Mouse (Mus musculus) thymus, postnatal 4 days (tissue): Measurements from ENCODE around the gene Lyar.

ENCODE experiments used
- DNase-seq: peaks from one replicate; pipeline ENCODE4 v3.0.0; 2021

The Lyar gene

DNA sequence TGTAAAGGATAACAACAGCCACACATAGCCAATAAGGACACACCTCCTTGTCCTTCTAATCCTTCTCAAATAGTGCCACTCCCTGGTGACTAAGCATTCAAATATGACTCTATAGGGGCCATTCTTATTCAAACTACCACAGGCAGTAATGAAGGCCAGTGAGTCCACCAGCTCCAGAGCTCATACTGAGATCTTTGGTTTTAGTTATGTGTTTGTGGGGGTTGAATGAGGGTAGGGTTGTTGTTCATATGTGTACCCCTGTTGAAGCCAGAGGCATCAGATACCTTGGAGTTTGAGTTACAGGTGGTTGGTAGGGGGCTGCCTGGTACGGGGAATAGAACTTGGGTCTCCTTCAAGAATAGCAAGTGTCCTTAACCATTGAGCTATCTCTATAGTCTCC, 36.3 kb downstream of the Lyar start:
- no peak for DNase-seq

DNA sequence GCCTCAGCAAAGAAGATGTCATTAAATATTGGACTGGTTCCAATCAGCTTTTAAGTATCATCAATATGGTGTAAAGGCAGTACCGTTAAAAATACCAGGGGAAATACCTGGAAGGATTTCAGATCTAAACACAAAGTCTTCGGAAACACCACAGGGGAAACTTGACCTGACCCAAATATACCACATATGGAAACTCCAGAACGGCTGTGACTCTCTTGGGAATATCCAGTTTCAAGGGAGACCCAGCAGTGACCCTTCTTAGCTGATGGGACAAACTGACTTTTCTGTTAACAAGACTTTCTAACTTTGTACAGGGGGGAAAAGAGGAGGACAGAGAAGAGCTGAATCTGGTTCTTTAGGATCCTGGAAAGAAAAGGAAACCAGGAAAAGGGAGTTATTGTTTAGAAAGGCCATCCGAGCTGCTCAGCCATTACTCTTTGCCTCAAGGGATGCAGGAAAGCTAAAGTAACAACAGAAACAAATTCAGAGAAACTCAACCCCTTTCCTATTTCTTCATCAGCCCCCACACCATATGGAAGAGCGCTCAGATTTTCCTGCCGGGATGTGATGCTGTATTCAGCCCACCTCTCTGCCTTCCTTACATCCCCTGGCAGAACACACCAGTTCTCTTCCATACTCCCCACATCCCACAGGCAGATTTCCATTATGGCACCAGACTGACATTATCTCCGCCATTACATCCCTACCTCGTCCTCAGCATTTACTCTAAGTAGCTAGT, 37.9 kb downstream of the Lyar start:
- DNase-seq, result no peak

DNA sequence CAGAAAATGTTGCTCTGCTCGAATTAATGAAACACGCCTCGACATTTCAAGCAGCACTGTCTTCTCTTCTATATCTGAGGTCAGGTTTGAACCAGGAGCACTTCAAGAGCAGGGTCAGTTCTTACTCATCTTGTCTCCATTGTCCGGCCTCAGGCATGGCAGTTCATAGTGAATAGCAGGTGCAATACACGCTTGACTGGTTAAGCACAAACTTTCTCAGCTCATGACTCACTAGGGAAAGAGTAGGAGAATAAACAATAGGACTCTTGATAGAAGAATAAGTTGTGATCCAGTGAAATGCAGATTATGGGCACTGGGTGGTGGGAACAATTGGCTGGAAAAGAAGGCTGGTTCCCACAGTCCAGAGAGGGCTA, 38.5 kb downstream of the Lyar start:
- DNase-seq, result no peak

DNA sequence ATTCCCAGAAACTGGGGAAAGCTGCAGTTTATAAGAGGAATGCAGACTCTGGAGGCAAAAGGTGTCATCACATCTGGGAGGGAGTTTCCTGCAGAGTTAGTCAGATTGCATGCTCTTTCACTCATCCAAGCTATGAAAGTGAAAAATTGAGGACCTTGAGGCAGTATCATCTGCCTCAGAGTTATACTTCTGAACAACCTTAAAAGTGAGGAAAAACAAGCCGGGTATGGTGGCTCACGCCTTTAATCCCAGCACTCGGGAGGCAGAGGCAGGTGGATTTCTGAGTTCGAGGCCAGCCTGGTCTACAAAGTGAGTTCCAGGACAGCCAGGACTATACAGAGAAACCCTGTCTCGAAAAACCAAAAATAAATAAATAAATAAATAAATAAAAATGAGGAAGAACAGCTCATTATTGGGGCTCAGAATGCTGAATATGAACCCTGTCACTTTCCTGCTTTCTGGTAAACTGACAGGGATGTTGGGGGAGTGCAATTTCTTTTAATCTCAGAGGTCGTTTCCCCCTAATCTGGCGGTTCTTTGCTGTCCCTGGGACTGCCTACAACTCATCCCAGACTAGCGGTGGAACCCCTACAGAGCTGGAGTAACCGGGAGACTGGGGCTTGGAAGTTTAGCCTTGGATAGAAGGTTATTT, 39.3 kb downstream of the Lyar start:
- no peak for DNase-seq

DNA sequence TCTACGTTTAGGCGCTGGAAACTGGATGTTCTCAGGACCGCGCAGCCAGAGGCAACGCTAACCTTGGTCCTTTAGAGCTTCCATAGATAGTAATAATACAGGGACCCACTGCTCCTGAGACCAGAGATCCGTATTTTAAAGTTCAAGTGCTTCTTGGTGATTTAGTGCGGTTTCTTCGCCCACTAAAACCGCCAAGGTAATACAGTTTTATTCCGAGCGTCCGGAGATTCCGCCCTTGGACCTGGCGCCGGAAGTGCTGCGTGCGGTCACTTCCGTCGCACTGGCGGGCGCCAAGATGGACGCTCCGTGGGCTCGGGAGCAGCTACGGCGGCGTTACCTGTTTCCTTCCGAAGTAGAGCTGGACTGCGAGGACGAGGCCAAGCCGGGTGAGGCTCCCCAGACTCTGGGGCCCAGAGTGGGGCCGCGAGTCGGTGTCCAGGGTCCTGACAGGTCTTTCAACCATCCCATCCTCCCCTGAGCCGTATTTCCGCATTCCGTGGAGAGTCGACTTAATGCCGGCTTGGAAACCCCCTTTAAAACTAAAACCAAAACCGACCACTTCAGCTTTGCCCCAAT, 39.9 kb downstream of the Lyar start, which contains the start of gene Tmem128:
Tmem128 (plus strand) TSS at position 79 of the 576 bp plus-strand sequence.
- DNase-seq, result peak; percentile 72

DNA sequence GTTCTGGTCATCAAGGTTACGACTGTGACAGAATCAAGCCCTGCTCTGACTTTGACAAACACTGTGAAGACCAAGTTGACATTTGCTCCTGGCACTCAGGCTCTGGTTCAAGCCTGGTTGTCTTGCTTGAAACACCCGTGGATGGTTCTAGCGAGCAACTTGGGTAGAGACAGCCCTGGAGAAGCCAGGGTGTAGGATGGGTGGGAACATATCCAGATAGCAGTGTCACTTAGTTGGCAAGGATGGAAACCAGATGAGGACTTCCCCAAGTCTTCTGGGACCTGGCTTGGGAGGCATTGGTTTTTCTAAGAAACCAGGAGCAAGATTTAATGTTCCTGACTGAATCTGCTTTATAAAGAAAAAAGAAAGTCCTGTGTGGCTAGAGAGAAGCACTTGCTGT, 50.7 kb downstream of the Lyar start:
- DNase-seq, result no peak

DNA sequence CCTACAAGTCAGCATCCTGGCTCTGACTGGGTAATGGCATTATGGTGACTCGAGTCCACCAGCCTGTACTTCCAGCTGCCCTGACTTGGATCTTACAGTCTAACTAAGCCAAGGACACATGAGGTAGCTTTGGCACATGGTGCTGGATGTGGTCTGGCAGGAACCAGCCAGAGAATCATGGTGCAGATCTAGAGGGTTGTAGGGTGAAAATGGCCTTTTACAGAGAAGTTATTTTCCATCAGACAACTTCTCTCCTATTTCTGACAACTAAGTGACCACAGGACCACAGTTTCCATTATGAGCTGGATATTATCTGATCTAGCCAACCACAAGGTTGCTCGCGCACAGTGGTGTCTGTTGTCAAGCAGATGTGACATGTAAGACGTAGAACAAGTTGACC, 53.6 kb downstream of the Lyar start:
- DNase-seq, result no peak

DNA sequence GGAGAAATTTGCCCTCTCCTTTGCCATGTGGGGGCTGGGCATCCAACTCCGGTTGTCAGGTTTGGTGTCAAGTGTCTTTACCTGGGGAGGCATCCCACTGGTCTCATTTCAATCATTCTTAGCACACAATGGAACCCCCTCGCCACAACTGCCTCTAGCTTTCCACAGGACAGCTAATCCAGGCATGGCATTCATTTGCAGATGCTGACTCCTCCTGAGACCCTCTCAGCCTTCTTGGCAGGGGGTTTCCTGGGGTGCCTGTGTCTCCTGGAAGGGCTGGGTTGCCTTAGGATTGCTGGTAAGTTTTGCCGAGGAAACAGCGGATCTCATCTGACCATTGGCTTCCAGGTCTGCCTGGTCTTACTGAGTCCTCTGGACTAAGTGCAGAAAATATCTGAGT, 55.5 kb downstream of the Lyar start, which contains the start of gene Otop1:
Otop1 (plus strand) TSS at position 202 of the 400 bp plus-strand sequence.
- DNase-seq, result no peak

DNA sequence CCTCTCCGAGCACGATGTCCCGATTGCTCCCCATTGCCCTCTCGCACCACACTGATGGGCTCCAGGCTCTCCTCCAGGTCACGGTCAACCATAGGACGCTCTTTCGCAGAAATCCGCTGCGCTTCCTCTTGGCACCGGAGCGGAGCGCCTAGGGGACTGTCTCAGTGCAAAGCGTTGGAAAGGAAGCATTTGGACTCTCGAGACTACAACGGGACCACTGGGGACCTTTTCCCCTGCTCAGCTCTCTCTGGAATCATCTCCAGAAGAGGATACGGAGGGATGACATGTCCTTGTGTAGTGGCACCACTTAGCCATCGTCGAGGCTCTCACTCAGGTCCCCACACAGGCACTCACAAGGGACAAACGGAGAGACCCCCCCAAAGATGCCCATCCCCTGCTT, 56.2 kb downstream of the Lyar start:
- DNase-seq, result no peak

DNA sequence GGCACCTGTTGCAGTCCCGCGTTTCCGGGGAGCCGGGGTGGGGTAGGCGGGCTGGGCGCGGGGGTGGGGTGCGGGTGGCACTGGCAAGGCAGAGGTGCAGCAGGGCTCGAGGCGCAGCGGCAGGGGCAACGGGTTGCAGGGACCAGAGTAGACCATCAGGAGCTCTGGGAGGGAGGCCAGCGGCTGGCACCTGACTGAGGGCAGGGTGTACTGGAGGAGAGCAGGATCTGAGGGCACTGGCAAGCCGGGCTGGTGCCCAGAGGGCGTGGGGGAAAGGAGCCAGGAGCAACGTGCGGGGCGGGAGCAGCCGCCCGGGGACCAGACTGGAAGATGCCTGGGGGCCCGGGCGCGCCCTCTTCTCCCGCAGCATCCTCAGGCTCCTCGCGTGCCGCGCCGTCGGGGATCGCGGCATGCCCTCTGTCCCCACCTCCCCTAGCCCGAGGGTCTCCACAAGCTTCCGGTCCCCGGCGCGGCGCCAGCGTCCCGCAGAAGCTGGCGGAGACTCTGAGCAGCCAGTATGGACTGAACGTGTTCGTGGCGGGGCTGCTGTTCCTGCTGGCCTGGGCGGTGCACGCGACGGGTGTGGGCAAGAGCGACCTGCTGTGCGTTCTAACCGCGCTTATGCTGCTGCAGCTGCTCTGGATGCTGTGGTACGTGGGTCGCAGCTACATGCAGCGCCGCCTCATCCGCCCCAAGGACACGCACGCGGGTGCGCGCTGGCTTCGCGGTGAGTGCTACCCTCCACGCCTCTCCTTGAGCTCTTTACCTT, 57.0 kb downstream of the Lyar start:
- peak; percentile 27 for DNase-seq

DNA sequence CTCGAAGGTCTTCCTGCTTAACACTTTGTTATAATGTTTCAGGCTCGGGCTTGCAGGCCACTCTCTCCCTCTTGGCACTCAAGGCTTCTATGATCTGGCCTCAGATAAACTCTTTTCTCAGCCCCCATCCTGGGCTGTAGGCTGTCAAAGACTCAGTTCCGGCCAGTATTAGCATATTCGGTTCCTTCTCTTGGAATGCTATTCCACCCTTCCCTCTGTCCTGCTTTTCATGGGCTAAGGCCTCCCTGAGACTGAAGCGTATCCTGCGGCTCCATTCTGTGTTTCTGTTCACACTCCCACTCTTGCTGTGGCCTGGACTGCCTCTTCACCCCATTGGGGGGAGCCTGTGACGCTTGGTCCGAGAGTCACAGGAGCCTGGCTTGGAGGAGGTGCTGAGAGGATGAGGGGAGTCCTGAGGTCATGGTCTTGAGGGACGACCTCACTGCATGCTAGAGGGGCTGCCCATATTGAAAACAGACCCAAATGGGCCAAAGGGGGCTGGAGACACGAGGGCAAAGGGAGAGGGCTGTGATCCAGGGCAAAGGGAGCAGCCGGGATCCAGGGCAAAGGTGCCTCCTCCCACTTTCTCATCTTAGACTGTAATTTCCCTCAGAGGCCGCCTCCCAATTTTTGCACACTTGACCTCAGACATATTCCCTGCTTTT, 57.8 kb downstream of the Lyar start:
- DNase-seq, result no peak

DNA sequence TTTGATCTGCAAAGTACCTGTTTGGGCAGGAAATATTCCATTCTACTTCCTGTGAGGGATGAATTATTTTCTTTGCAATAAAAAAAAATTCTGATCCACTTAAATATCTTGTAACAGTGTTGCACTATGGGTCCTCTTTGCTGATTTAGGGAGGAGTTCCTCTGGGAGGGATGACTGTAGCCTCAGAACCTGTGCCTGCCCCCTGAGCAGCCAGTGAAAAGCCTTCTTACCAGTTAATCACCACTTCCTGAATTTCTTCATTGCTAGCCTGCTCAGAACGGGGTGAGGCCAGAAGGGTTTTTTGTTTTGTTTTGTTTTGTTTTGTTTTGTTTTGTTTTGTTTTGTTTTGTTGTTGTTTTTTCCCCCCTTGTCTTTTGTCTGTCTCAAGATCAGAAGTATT, 59.8 kb downstream of the Lyar start:
- no peak for DNase-seq
